ENCODE assay signal across 18 mouse cellular contexts in the genomic region with DNA sequence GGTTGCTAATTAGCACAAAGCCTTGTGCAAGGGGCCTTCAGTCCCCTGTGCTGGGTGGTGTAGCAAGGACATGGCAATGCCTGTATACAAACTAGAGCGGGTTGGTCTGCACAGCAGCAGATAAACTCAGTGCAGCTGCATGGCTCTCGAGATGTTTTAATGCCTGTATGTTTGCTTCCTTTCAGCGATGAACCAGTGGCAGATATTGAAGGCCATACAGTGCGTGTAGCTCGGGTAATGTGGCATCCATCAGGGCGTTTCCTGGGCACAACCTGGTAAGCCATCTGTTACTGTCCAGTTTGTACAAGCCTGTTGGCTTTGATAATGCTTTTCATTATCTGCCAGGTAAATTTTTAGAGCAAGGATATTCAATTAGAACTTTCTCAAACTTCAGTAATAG. TPM values are rescaled to one million over a fixed set of nuclear protein-coding genes. Genes with fewer than 3 reads are reported as not detected.
"Had no signal": no experiment of that assay in that cellular context is flagged by ENCODE, and none has a peak within 500 bp of the region (broad histone marks: within the 10 kb centered on the region; RNA-seq: fewer than 3 reads in every experiment).

No protein-coding gene starts in this region.

- H3K9ac ChIP-seq: kidney, embryonic 15.5 days; liver, embryonic 13.5 days had no signal

- H3K4me3 ChIP-seq: kidney, embryonic 15.5 days; left cerebral cortex, adult 2 months; liver, embryonic 13.5 days had no signal

- H3K9me3 ChIP-seq: kidney, embryonic 15.5 days; liver, embryonic 13.5 days had no signal

- DNase-seq: kidney, postnatal 14 days; kidney, postnatal 4 days; liver, embryonic 13.5 days; lung, adult 2 months; lung, postnatal 14 days; lung, postnatal 4 days; midbrain, embryonic 14.5 days; right cerebral cortex, postnatal 14 days; right cerebral cortex, postnatal 4 days; thymus, postnatal 36 days had no signal

- H3K27ac ChIP-seq: kidney, embryonic 15.5 days; left cerebral cortex, adult 2 months; liver, embryonic 13.5 days had no signal

- H3K4me2 ChIP-seq: kidney, embryonic 15.5 days; liver, embryonic 13.5 days; midbrain, embryonic 11.5 days had no signal

- H3K4me1 ChIP-seq: kidney, embryonic 15.5 days; liver, embryonic 13.5 days had no signal

- H3K27me3 ChIP-seq: kidney, embryonic 15.5 days; liver, embryonic 13.5 days had no signal

RNA-seq across cellular contexts. Expression of a gene that starts 16.0 kb away (rescaled TPM):
- polyA plus RNA-seq: limb, embryonic 11.5 days; liver, adult 2 months; liver, embryonic 13.5 days; liver, embryonic 16.5 days; midbrain, embryonic 11.5 days; midbrain, embryonic 14.5 days; neural tube, embryonic 11.5 days; stomach, embryonic 14.5 days had no signal
